Mouse (Mus musculus): ENCODE results near the gene Epb41l1. TPM values are rescaled to one million over a fixed set of nuclear protein-coding genes. Genes with fewer than 3 reads are reported as not detected.
A peak's percentile ranks its signal among the peaks of the same experiment; 100 is the strongest.

The Epb41l1 gene
- polyA plus RNA-seq, 1 experiment from 2014 or later = 3.1 TPM

- no peak overlapping the region for H3K4me2 ChIP-seq
- H3K36me3 ChIP-seq (ENCODE audit: control insufficient read depth, insufficient read depth, low read length) = no peaks in the 10 kb centered on the region
- H3K4me1 ChIP-seq (ENCODE audit: control insufficient read depth, insufficient read depth, low read length) = peaks cover 2% of the 10 kb centered on the region
- WGBS = 52% methylated on average over 1 of the region's 1 CpGs
- no peak overlapping the region for H3K4me3 ChIP-seq (ENCODE audit: low read depth, low read length)
- no peak overlapping the region for H3K27ac ChIP-seq (ENCODE audit: low read depth, low read length)
- ATAC-seq (ENCODE audit: low FRiP score) (no peak), DNase-seq (ENCODE audit: low spot score, missing footprints) (no peak)
- no peaks in the 10 kb centered on the region for H3K9me3 ChIP-seq (ENCODE audit: control insufficient read depth, low read length)
- H3K27me3 ChIP-seq (ENCODE audit: control insufficient read depth, insufficient read depth, low read length) = peaks cover 31% of the 10 kb centered on the region
- H3K9ac ChIP-seq (ENCODE audit: low read length) = no peak overlapping the region
Measured at GRCm38 (mm10) chr2:156417194-156417593, 3.5 kb upstream of the Epb41l1 start.

- H3K9me3 ChIP-seq (ENCODE audit: control insufficient read depth, low read length) = no peaks in the 10 kb centered on the region
- H3K4me2 ChIP-seq = no peak overlapping the region
- H3K9ac ChIP-seq (ENCODE audit: low read length) = no peak overlapping the region
- DNase-seq (ENCODE audit: low spot score, missing footprints) (no peak), ATAC-seq (ENCODE audit: low FRiP score) (no peak)
- H3K4me1 ChIP-seq (ENCODE audit: control insufficient read depth, insufficient read depth, low read length) = peaks cover 2% of the 10 kb centered on the region
- no peak overlapping the region for H3K4me3 ChIP-seq (ENCODE audit: low read depth, low read length)
- 83% methylated on average over 5 of the region's 5 CpGs for WGBS
- no peak overlapping the region for H3K27ac ChIP-seq (ENCODE audit: low read depth, low read length)
- no peaks in the 10 kb centered on the region for H3K36me3 ChIP-seq (ENCODE audit: control insufficient read depth, insufficient read depth, low read length)
- H3K27me3 ChIP-seq (ENCODE audit: control insufficient read depth, insufficient read depth, low read length) = peaks cover 39% of the 10 kb centered on the region
Measured at GRCm38 (mm10) chr2:156418467-156418866, 2.2 kb upstream of the Epb41l1 start.

- Histone ChIP-seq H3K27me3 (ENCODE audit: control insufficient read depth, insufficient read depth, low read length) (peaks cover 42% of the 10 kb centered on the region), H3K36me3 (ENCODE audit: control insufficient read depth, insufficient read depth, low read length) (no peaks in the 10 kb centered on the region), H3K27ac (ENCODE audit: low read depth, low read length) (peak overlapping the region; percentile 22; the same call in 1 of the 2 replicates), H3K9ac (ENCODE audit: low read length) (peak overlapping the region; percentile 70), H3K4me3 (ENCODE audit: low read depth, low read length) (peak overlapping the region; percentile 68), H3K9me3 (ENCODE audit: control insufficient read depth, low read length) (no peaks in the 10 kb centered on the region), H3K4me1 (ENCODE audit: control insufficient read depth, insufficient read depth, low read length) (peaks cover 3% of the 10 kb centered on the region), H3K4me2 (peak overlapping the region; percentile 97)
- DNase-seq (ENCODE audit: low spot score, missing footprints) (peak; percentile 86), ATAC-seq (ENCODE audit: low FRiP score) (peak; percentile 53)
- 7% methylated on average over 14 of the region's 14 CpGs for WGBS
Measured at GRCm38 (mm10) chr2:156420327-156420693, 399 bp upstream of the Epb41l1 start.

- H3K27me3 ChIP-seq (ENCODE audit: control insufficient read depth, insufficient read depth, low read length) = peaks cover 42% of the 10 kb centered on the region
Measured at GRCm38 (mm10) chr2:156421381-156422110, 837 bp downstream of the Epb41l1 start.

GRCm38 (mm10) chr2:156422631-156423030 is 1.9 kb downstream of the Epb41l1 start:
- no peak for ATAC-seq (ENCODE audit: low FRiP score)
- Histone ChIP-seq H3K4me3 (ENCODE audit: low read depth, low read length) (peak overlapping the region; percentile 9), H3K36me3 (ENCODE audit: control insufficient read depth, insufficient read depth, low read length) (no peaks in the 10 kb centered on the region), H3K9me3 (ENCODE audit: control insufficient read depth, low read length) (no peaks in the 10 kb centered on the region), H3K9ac (ENCODE audit: low read length) (no peak overlapping the region), H3K27ac (ENCODE audit: low read depth, low read length) (no peak overlapping the region), H3K27me3 (ENCODE audit: control insufficient read depth, insufficient read depth, low read length) (peaks cover 42% of the 10 kb centered on the region), H3K4me2 (peak overlapping the region; percentile 23), H3K4me1 (ENCODE audit: control insufficient read depth, insufficient read depth, low read length) (peaks cover 6% of the 10 kb centered on the region)
- DNase-seq (ENCODE audit: low spot score, missing footprints) = no peak
- WGBS = 10% methylated on average over 8 of the region's 8 CpGs

More at GRCm38 (mm10) chr2:156421381-156422110, 837 bp downstream of the Epb41l1 start:
- H3K9me3 ChIP-seq (ENCODE audit: control insufficient read depth, low read length) = no peaks in the 10 kb centered on the region
- H3K4me3 ChIP-seq (ENCODE audit: low read depth, low read length) = peak overlapping the region; percentile 68
- H3K9ac ChIP-seq (ENCODE audit: low read length) = peak overlapping the region; percentile 70
- DNase-seq (ENCODE audit: low spot score, missing footprints) = peak; percentile 91
- peak; percentile 78 for ATAC-seq (ENCODE audit: low FRiP score)
- H3K4me1 ChIP-seq (ENCODE audit: control insufficient read depth, insufficient read depth, low read length) = peaks cover 6% of the 10 kb centered on the region
- H3K27ac ChIP-seq (ENCODE audit: low read depth, low read length) = peak overlapping the region; percentile 30; the same call in 1 of the 2 replicates
- H3K4me2 ChIP-seq = peak overlapping the region; percentile 97
- H3K36me3 ChIP-seq (ENCODE audit: control insufficient read depth, insufficient read depth, low read length) = no peaks in the 10 kb centered on the region
- WGBS = under 1% methylated on average over 36 of the region's 36 CpGs

GRCm38 (mm10) chr2:156423672-156424071 is 3.0 kb downstream of the Epb41l1 start:
- no peaks in the 10 kb centered on the region for H3K9me3 ChIP-seq (ENCODE audit: control insufficient read depth, low read length)
- H3K4me3 ChIP-seq (ENCODE audit: low read depth, low read length) = no peak overlapping the region
- H3K4me2 ChIP-seq = no peak overlapping the region
- no peak overlapping the region for H3K27ac ChIP-seq (ENCODE audit: low read depth, low read length)
- no peaks in the 10 kb centered on the region for H3K36me3 ChIP-seq (ENCODE audit: control insufficient read depth, insufficient read depth, low read length)
- no peak overlapping the region for H3K9ac ChIP-seq (ENCODE audit: low read length)
- ATAC-seq (ENCODE audit: low FRiP score) (no peak), DNase-seq (ENCODE audit: low spot score, missing footprints) (no peak)
- H3K27me3 ChIP-seq (ENCODE audit: control insufficient read depth, insufficient read depth, low read length) = peaks cover 42% of the 10 kb centered on the region
- 85% methylated on average over 4 of the region's 4 CpGs for WGBS
- peaks cover 6% of the 10 kb centered on the region for H3K4me1 ChIP-seq (ENCODE audit: control insufficient read depth, insufficient read depth, low read length)

- Histone ChIP-seq H3K4me3 (ENCODE audit: low read depth, low read length) (no peak overlapping the region), H3K4me2 (no peak overlapping the region), H3K9ac (ENCODE audit: low read length) (no peak overlapping the region), H3K27me3 (ENCODE audit: control insufficient read depth, insufficient read depth, low read length) (peaks cover 26% of the 10 kb centered on the region), H3K4me1 (ENCODE audit: control insufficient read depth, insufficient read depth, low read length) (peaks cover 6% of the 10 kb centered on the region), H3K36me3 (ENCODE audit: control insufficient read depth, insufficient read depth, low read length) (no peaks in the 10 kb centered on the region), H3K27ac (ENCODE audit: low read depth, low read length) (no peak overlapping the region), H3K9me3 (ENCODE audit: control insufficient read depth, low read length) (no peaks in the 10 kb centered on the region)
- DNase-seq (ENCODE audit: low spot score, missing footprints) = no peak
- WGBS = 4% methylated on average over 2 of the region's 2 CpGs
- no peak for ATAC-seq (ENCODE audit: low FRiP score)
Measured at GRCm38 (mm10) chr2:156425618-156426017, 4.9 kb downstream of the Epb41l1 start.

- Histone ChIP-seq H3K4me1 (ENCODE audit: control insufficient read depth, insufficient read depth, low read length) (peaks cover 5% of the 10 kb centered on the region), H3K9ac (ENCODE audit: low read length) (no peak overlapping the region), H3K27me3 (ENCODE audit: control insufficient read depth, insufficient read depth, low read length) (peaks cover 20% of the 10 kb centered on the region), H3K4me2 (no peak overlapping the region), H3K9me3 (ENCODE audit: control insufficient read depth, low read length) (no peaks in the 10 kb centered on the region), H3K27ac (ENCODE audit: low read depth, low read length) (no peak overlapping the region), H3K36me3 (ENCODE audit: control insufficient read depth, insufficient read depth, low read length) (no peaks in the 10 kb centered on the region), H3K4me3 (ENCODE audit: low read depth, low read length) (no peak overlapping the region)
- no peak for ATAC-seq (ENCODE audit: low FRiP score)
- no peak for DNase-seq (ENCODE audit: low spot score, missing footprints)
- WGBS = 67% methylated on average over 4 of the region's 4 CpGs
Measured at GRCm38 (mm10) chr2:156426151-156426550, 5.4 kb downstream of the Epb41l1 start.

GRCm38 (mm10) chr2:156429836-156430235 is 9.1 kb downstream of the Epb41l1 start:
- no peak overlapping the region for H3K4me2 ChIP-seq
- H3K4me1 ChIP-seq (ENCODE audit: control insufficient read depth, insufficient read depth, low read length) = peaks cover 3% of the 10 kb centered on the region; the same call in 1 of the 2 replicates
- H3K27me3 ChIP-seq (ENCODE audit: control insufficient read depth, insufficient read depth, low read length) = no peaks in the 10 kb centered on the region
- no peak for DNase-seq (ENCODE audit: low spot score, missing footprints)
- no peaks in the 10 kb centered on the region for H3K9me3 ChIP-seq (ENCODE audit: control insufficient read depth, low read length)
- no peaks in the 10 kb centered on the region for H3K36me3 ChIP-seq (ENCODE audit: control insufficient read depth, insufficient read depth, low read length)
- H3K27ac ChIP-seq (ENCODE audit: low read depth, low read length) = no peak overlapping the region
- ATAC-seq (ENCODE audit: low FRiP score) = no peak
- no peak overlapping the region for H3K9ac ChIP-seq (ENCODE audit: low read length)
- WGBS = 85% methylated on average over 10 of the region's 10 CpGs
- H3K4me3 ChIP-seq (ENCODE audit: low read depth, low read length) = no peak overlapping the region

All from midbrain, embryonic 11.5 days (tissue).